Mouse (Mus musculus): ENCODE measurements around the gene Ache. TPM values are rescaled to one million over a fixed set of nuclear protein-coding genes. Genes with fewer than 3 reads are reported as not detected.

Gene Ache
- polyA plus RNA-seq, 2 experiments = 12.4 to 20.5 TPM

- Histone ChIP-seq H3K9ac (replicated peaks) (peak overlapping the region; percentile 87), H3K4me2 (ENCODE audit: low read depth) (peak overlapping the region; percentile 100), H3K4me3 (ENCODE audit: insufficient read depth in 1 of 2, low read depth in 2 of 2, low read length in 2 of 2) (peak overlapping the region; percentile 82 to 91), H3K36me3 (replicated peaks; ENCODE audit: control insufficient read depth, insufficient read depth, low read depth) (no peaks in the 10 kb centered on the region), H3K27me3 (ENCODE audit: control insufficient read depth, insufficient read depth, low read length) (no peaks in the 10 kb centered on the region; the same call in 1 of the 2 replicates), H3K27ac (peak overlapping the region; percentile 99), H3K9me3 (ENCODE audit: control insufficient read depth, low read length) (no peaks in the 10 kb centered on the region), H3K4me1 (replicated peaks; ENCODE audit: control insufficient read depth in 2 of 2, insufficient read depth in 2 of 2, low read length in 1 of 2) (peaks cover 28 to 41% of the 10 kb centered on the region in 2 experiments)
- TF ChIP-seq CTCF (IDR thresholded peaks at IDR 0.05; ENCODE audit: low read depth) (no peak), EP300 (IDR thresholded peaks at IDR 0.05; ENCODE audit: low read depth) (no peak)
- under 1% methylated on average over 56 of the region's 65 CpGs for WGBS (ENCODE audit: insufficient replicate concordance)
- DNase-seq (ENCODE audit: low read depth in 3 of 3, low spot score in 3 of 3) (no peak), ATAC-seq (ENCODE audit: insufficient read depth) (no peak)
Observed at GRCm38 (mm10) chr5:137287953-137288743, 829 bp downstream of the Ache start.

DNA sequence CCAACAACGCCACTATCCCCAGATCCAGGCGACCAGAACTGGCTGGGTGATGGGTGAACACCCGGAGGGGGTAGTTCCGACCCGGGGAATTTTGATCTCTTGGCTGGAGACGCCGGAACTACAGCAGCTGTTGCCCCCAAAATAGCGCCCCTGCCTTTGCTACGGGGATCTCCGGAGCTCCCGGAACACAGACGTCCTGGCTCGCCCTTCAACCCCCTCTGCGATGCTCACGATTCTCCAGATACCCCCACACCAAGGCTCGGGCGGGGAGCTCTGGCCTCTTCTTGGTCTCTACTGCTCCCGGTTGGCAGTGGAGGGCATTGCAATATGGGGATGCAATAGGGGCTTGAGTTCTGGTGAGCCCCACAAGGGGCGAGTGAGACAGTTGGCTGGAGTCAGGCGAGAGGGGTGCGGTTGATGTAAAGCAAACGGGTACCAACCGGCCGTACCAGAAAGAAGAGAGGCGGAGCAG is 1.7 kb downstream of the Ache start:
- TF ChIP-seq CTCF (IDR thresholded peaks at IDR 0.05; ENCODE audit: low read depth) (peak; percentile 68), EP300 (IDR thresholded peaks at IDR 0.05; ENCODE audit: low read depth) (no peak)
- Histone ChIP-seq H3K9ac (replicated peaks) (peak overlapping the region; percentile 87), H3K9me3 (ENCODE audit: control insufficient read depth, low read length) (no peaks in the 10 kb centered on the region), H3K27me3 (ENCODE audit: control insufficient read depth, insufficient read depth, low read length) (no peaks in the 10 kb centered on the region; the same call in 1 of the 2 replicates), H3K4me2 (ENCODE audit: low read depth) (peak overlapping the region; percentile 100), H3K4me1 (replicated peaks; ENCODE audit: control insufficient read depth in 2 of 2, insufficient read depth in 2 of 2, low read length in 1 of 2) (peaks cover 28 to 42% of the 10 kb centered on the region in 2 experiments), H3K36me3 (replicated peaks; ENCODE audit: control insufficient read depth, insufficient read depth, low read depth) (no peaks in the 10 kb centered on the region), H3K27ac (peak overlapping the region; percentile 99), H3K4me3 (ENCODE audit: insufficient read depth in 1 of 2, low read depth in 2 of 2, low read length in 2 of 2) (peak overlapping the region; percentile 82 to 91)
- ATAC-seq (ENCODE audit: insufficient read depth) (peak; percentile 47), DNase-seq (ENCODE audit: low read depth in 3 of 3, low spot score in 3 of 3) (peak in 1 of 3 experiments; percentile 51)
- 1% methylated on average over 25 of the region's 25 CpGs for WGBS (ENCODE audit: insufficient replicate concordance)

DNA sequence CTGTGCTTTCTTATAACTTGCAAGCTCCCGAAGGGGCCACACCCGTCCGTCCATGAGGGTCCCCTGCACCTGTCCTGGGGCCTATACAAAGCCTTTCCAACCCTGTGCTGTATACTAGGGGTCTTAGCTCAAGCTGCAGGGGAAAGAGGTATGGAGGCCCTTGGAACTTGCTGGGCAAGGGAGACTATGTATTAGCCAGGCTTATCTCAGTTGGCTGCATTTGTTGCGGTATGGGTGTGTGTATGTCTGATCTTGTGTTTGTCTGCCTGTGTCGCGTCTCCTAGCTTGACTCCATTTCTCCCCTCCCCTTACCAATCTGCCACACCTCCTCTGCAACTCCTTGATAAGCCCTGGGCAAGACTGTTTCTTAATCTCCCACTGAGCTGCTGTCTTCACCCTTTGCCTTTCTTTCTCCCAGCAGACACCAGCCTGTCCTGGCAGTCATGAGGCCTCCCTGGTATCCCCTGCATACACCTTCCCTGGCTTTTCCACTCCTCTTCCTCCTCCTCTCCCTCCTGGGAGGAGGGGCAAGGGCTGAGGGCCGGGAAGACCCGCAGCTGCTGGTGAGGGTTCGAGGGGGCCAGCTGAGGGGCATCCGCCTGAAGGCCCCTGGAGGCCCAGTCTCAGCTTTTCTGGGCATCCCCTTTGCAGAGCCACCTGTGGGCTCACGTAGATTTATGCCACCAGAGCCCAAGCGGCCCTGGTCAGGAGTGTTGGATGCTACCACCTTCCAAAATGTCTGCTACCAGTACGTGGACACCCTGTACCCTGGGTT is 2.5 kb downstream of the Ache start:
- WGBS (ENCODE audit: insufficient replicate concordance) = 13% methylated on average over 13 of the region's 13 CpGs
- ATAC-seq (ENCODE audit: insufficient read depth) (peak; percentile 78), DNase-seq (ENCODE audit: low read depth in 3 of 3, low spot score in 3 of 3) (peak; percentile 95 to 97 (median 96))
- Histone ChIP-seq H3K36me3 (replicated peaks; ENCODE audit: control insufficient read depth, insufficient read depth, low read depth) (no peaks in the 10 kb centered on the region), H3K9ac (replicated peaks) (peak overlapping the region; percentile 92), H3K27ac (peak overlapping the region; percentile 99), H3K9me3 (ENCODE audit: control insufficient read depth, low read length) (no peaks in the 10 kb centered on the region), H3K27me3 (ENCODE audit: control insufficient read depth, insufficient read depth, low read length) (no peaks in the 10 kb centered on the region; the same call in 1 of the 2 replicates), H3K4me3 (ENCODE audit: insufficient read depth in 1 of 2, low read depth in 2 of 2, low read length in 2 of 2) (peak overlapping the region; percentile 82 to 91), H3K4me1 (replicated peaks; ENCODE audit: control insufficient read depth in 2 of 2, insufficient read depth in 2 of 2, low read length in 1 of 2) (peaks cover 28 to 42% of the 10 kb centered on the region in 2 experiments), H3K4me2 (ENCODE audit: low read depth) (peak overlapping the region; percentile 100)
- TF ChIP-seq CTCF (IDR thresholded peaks at IDR 0.05; ENCODE audit: low read depth) (no peak), EP300 (IDR thresholded peaks at IDR 0.05; ENCODE audit: low read depth) (peak; percentile 95)

- Histone ChIP-seq H3K9me3 (ENCODE audit: control insufficient read depth, low read length) (no peaks in the 10 kb centered on the region), H3K27me3 (ENCODE audit: control insufficient read depth, insufficient read depth, low read length) (no peaks in the 10 kb centered on the region; the same call in 1 of the 2 replicates), H3K4me2 (ENCODE audit: low read depth) (peak overlapping the region; percentile 100), H3K9ac (replicated peaks) (peak overlapping the region; percentile 92), H3K4me3 (ENCODE audit: insufficient read depth in 1 of 2, low read depth in 2 of 2, low read length in 2 of 2) (peak overlapping the region; percentile 82 to 91), H3K4me1 (replicated peaks; ENCODE audit: control insufficient read depth in 2 of 2, insufficient read depth in 2 of 2, low read length in 1 of 2) (peaks cover 28 to 46% of the 10 kb centered on the region in 2 experiments), H3K36me3 (replicated peaks; ENCODE audit: control insufficient read depth, insufficient read depth, low read depth) (peaks cover 6% of the 10 kb centered on the region), H3K27ac (peak overlapping the region; percentile 99)
- TF ChIP-seq EP300 (IDR thresholded peaks at IDR 0.05; ENCODE audit: low read depth) (peak; percentile 66), CTCF (IDR thresholded peaks at IDR 0.05; ENCODE audit: low read depth) (peak; percentile 99)
- 10% methylated on average over 15 of the region's 15 CpGs for WGBS (ENCODE audit: insufficient replicate concordance)
- DNase-seq (ENCODE audit: low read depth in 3 of 3, low spot score in 3 of 3) (peak; percentile 81 to 85 (median 82)), ATAC-seq (ENCODE audit: insufficient read depth) (peak; percentile 60)
Observed at GRCm38 (mm10) chr5:137290677-137291076, 3.4 kb downstream of the Ache start.

Data from liver, embryonic 14.5 days (tissue).